Mouse (Mus musculus): ENCODE data around the gene Dlg4. TPM values are rescaled to one million over a fixed set of nuclear protein-coding genes. Genes with fewer than 3 reads are reported as not detected.
A peak's percentile ranks its signal among the peaks of the same experiment; 100 is the strongest.
"Not testable (repeated sequence)": the region's sequence is repeated elsewhere in the genome, so short reads cannot be mapped to it uniquely, and the experiment has no call there.

Dlg4 gene
- total RNA-seq, 2 experiments from 2014 or later, result 818 to 875 TPM

DNA sequence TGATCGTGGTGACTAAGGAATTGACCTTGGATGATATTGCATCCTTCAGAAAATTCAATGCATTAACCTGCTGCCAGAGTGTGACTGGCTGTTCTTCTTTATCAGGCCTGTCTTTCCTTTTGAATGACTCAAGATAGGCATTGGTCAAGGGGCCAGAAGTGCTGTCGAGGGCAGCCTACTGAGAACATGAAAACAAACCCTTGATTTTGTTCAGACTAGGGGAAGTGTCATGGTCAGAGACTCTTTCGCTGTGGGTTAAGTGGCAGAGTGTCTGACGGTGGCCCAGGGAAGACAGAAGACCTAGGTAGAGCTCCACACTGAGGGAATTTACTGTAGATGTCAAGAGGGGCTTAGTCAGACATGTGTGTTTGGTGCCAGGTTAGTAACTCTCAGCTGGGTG, 50.0 kb downstream of the Dlg4 start:
- no peak overlapping the region for H3K4me3 ChIP-seq
- no peak overlapping the region for H3K27ac ChIP-seq
- DNase-seq (ENCODE audit: extremely low spot score in 1 of 2, low spot score in 2 of 2), result no peak
- intact Hi-C loops (cut with DNase I), result no loop called here
- TF ChIP-seq CTCF (IDR thresholded peaks at IDR 0.05), result no peak

DNA sequence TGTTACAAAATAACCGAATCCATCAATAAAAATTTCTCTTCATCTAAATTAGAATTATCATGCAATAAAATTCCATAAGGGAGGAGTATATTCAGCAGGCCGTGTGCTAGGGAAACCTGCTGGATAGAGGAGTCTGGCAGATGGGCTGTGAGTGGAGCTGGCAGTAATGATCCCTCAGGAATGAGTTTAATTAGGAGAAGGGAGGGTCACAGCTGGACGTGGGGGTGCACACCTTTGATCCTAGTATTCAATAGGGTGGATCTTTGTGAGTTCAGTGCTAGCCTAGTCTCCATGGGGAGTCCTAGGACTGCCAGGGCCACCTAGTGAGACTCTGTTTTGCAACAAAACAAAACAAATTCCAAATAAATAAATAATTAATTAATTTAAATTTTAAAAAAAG, 51.5 kb downstream of the Dlg4 start:
- intact Hi-C loops (cut with DNase I), result no loop called here
- TF ChIP-seq CTCF (IDR thresholded peaks at IDR 0.05), result no peak
- no peak for DNase-seq (ENCODE audit: extremely low spot score in 1 of 2, low spot score in 2 of 2)
- Histone ChIP-seq H3K4me3 (no peak overlapping the region), H3K27ac (no peak overlapping the region)

DNA sequence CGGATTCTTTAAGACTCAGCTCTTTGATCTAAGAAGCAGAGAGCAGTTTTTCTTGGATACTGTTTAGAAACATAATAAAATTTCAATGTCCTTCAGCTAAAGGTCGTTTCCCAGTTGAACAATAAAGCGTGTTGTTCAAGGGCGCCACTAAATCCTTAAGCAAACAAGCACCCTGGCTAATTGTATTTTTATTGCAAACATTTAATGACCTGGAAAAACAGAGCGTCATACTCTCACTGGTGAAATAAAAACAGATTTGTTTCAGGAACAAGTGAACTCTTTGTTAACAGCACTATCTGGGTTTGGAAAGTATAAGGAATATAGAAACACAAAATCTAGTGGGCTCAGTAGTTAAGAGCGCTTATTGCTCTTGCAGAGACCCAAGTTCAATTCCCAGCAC, 53.3 kb downstream of the Dlg4 start:
- DNase-seq (ENCODE audit: extremely low spot score in 1 of 2, low spot score in 2 of 2), result no peak
- TF ChIP-seq CTCF (IDR thresholded peaks at IDR 0.05), result no peak
- no peak overlapping the region for H3K27ac ChIP-seq
- intact Hi-C loops (cut with DNase I), result no loop called here
- no peak overlapping the region for H3K4me3 ChIP-seq

DNA sequence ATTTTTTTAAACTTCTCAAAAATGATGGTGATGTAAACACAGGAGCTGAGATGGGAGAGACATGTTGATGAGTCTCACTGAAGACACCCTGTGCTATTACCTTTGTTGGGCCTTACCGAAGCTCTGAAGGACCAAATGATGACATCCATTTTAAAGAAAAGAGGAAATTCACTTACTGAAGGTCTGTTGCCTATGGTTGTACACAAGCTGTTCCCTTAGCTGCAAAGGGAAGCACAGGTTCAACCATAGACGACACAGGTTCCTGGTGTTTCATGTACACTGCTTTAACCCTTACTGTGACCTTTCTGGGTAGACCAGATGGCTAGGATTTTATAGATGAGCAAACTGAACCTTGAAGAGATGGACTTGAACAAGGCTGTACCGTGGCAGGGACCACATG, 53.9 kb downstream of the Dlg4 start:
- intact Hi-C loops (cut with DNase I); H3K27ac ChIP-seq; DNase-seq (ENCODE audit: extremely low spot score in 1 of 2, low spot score in 2 of 2); H3K4me3 ChIP-seq: not testable (repeated sequence)

DNA sequence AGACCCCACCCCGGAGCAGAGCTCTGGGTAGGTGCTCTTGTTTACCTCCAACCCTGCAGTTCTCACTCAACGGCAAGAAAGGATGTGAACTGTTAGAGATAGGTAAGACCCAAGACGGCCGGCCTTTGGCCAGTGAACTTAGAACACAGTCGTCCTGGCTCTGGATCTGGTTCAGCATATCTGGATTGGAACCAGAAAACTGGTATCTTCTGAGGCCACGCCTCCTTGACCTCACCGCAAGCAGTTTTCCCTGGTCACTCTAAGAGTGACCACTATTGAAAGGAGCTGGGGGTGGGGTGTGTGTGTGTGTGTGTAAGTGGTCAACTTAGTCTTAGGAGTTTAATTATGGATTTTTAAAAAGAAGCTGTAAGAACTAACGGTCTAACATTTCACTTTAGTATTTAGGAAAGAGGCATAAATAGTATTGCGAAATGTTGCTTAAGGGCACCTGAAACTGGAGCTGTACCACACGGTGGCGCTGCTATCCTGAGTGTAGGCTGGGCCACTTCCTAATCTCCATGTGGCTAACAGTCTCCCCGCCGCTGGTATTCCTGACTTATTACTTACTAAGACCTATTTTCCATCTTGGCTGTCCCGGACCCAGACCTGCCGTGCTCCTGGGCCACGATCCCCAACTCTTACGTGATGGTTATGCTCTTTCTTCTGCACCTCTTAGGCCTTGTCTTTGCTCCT, 57.8 kb downstream of the Dlg4 start:
- no peak overlapping the region for H3K27ac ChIP-seq
- intact Hi-C loops (cut with DNase I), result loop anchor here (1.0 to 2.0 kb wide), 4 partner anchors 36 to 139 kb away; no protein-coding TSS in a partner anchor
- peak; percentile 69 to 77 for DNase-seq (ENCODE audit: extremely low spot score in 1 of 2, low spot score in 2 of 2)
- peak; percentile 81 for TF ChIP-seq CTCF (IDR thresholded peaks at IDR 0.05)
- no peak overlapping the region for H3K4me3 ChIP-seq

DNA sequence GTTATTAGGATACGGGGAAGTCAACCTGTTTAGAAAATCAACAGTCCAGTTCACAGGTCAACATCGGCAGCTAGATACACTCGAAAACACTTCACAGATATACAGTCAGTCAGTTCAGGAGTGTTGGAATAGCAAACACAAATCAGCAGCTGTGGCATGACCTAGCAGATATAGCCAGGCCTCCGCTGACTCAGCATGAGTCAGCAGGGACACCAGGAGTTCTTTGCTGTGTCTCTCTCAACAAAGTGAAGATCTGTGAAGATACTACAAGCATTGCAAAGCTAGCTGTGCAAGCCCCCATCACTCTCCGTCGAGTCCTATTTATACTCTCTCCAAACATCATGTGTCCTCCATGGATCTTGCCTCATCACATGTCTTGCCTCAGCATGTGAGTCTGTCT, 58.8 kb downstream of the Dlg4 start:
- Histone ChIP-seq H3K27ac (no peak overlapping the region), H3K4me3 (no peak overlapping the region)
- TF ChIP-seq CTCF (IDR thresholded peaks at IDR 0.05), result no peak
- DNase-seq (ENCODE audit: extremely low spot score in 1 of 2, low spot score in 2 of 2), result no peak
- intact Hi-C loops (cut with DNase I), result loop anchor here (2.0 kb wide), 3 partner anchors 35 to 125 kb away; no protein-coding TSS in a partner anchor

DNA sequence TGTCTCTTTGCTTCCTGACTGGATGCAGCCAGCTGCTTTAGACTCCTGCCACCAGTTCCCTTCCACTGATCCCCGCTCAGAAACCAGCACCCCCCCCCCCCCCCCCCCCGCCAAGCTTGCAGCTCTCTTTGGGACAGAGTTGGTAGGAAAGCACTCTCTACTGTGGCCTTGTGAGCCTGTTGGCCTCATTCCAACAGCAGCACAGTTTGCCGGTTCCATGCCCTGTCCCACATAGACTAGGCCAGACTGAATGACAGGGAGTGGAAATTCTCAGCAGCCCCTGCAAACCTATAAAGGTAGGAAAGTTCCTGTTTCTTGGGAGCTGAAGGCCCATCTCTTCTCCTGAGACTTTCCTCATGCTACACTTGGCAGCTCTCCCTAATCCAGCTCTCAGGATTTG, 60.7 kb downstream of the Dlg4 start:
- no peak for DNase-seq (ENCODE audit: extremely low spot score in 1 of 2, low spot score in 2 of 2)
- H3K4me3 ChIP-seq, result no peak overlapping the region
- no peak overlapping the region for H3K27ac ChIP-seq
- TF ChIP-seq CTCF (IDR thresholded peaks at IDR 0.05), result no peak
- intact Hi-C loops (cut with DNase I), result no loop called here

DNA sequence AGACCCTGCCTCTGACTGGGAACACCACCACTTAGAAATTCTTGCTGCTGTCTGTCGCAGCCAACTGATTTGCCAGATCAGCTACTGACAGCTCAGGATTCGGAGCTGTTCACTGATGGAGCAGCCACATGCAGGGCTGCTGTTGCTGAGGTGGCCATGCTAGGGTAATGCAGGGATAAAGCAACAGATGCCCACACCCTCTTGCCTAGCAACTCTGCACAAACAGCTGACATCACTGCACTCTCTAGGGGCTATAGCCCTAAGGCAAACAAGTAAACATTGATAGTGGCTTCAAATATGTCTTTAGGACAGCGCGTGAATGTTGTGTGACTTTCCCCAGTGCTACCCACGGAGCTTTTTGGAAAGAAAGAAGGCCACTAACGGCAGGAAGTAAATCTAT, 62.4 kb downstream of the Dlg4 start:
- intact Hi-C loops (cut with DNase I), result no loop called here
- TF ChIP-seq CTCF (IDR thresholded peaks at IDR 0.05), result no peak

DNA sequence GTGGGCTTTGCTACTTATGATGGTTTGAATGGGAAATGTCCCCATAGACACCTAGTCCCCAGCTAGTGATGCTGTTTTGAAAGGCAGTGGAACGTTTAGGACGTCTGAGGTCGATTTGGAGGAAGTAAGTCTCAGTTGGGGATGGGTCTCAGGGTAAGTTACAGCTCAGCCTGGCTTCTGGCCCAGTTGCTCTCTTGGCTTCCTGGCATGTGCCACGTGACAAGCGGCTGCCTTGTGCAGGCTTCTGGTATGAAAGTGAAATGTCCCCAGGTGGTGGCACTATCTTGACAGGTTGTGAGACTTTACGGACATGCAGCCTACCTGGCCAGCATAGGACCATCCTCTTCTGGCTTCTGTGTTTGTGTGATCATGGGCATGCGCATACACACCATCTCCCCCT, 63.2 kb downstream of the Dlg4 start:
- intact Hi-C loops (cut with DNase I), result no loop called here
- Histone ChIP-seq H3K27ac (no peak overlapping the region), H3K4me3 (no peak overlapping the region)
- no peak for TF ChIP-seq CTCF (IDR thresholded peaks at IDR 0.05)
- no peak for DNase-seq (ENCODE audit: extremely low spot score in 1 of 2, low spot score in 2 of 2)

More for the DNA sequence above, 62.4 kb downstream of the Dlg4 start:
- DNase-seq (ENCODE audit: extremely low spot score in 1 of 2, low spot score in 2 of 2), result no peak
- Histone ChIP-seq H3K4me3 (no peak overlapping the region), H3K27ac (no peak overlapping the region)

DNA sequence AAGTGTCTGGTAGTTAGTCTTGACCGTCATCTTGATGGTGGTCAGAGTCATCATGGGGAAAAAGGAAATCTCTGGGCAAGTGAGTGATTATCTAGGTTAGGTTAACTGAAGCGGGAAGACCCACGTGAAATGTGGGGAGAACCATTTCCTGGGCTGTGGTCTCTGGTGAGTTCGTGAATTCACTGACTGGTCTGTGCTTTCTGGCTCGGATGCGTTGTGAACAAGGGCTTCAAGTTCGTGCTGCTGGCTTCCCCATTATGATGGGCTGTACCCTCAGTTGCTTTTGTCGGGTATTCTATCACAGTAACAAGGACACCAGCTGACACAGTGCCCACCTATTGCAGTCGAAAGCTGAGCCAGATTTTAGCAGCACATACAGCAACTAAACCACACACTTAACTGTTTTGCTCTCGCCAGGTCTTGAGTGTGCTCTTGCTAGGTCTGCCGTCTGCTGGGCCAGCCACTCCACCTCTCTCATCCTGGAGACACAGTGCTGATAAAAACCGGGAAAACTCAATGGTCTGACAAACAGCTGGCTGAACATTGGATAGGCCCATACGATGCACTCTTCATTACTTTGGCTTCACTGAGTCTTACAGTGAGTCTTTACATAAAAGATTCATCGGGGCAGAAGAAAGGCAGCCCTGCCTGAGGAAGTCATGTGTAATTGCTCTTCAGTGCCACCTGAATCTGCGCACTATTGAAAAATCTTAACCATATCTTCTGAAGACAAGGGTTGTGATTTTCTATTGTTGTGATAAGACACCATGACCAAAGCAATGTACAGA, 64.3 kb downstream of the Dlg4 start:
- TF ChIP-seq CTCF (IDR thresholded peaks at IDR 0.05), result no peak
- intact Hi-C loops (cut with DNase I), result no loop called here

DNA sequence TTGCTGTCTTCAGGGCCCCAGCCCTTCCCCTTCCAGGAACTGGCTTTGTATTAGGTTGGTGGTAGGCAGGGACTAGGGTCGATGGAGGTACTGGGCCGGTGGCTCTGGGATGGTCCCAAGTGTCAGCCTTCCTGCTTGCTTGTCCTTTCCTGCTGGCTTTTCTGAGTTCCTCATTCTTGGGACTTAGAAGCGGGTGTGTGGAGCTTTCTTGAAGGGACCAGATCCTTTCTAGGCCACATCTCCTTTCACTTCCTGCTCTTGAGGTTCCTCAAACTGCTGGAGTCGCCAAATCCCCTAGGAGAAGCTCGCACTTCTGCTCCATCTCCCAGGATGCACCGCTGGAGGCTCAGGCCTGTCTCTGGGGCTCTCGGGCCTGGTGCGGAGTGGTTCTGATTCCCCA, 67.8 kb downstream of the Dlg4 start:
- H3K27ac ChIP-seq, result no peak overlapping the region
- DNase-seq (ENCODE audit: extremely low spot score in 1 of 2, low spot score in 2 of 2), result no peak
- no peak overlapping the region for H3K4me3 ChIP-seq
- no peak for TF ChIP-seq CTCF (IDR thresholded peaks at IDR 0.05)
- intact Hi-C loops (cut with DNase I), result no loop called here

More for the DNA sequence above, 64.3 kb downstream of the Dlg4 start:
- Histone ChIP-seq H3K4me3 (no peak overlapping the region), H3K27ac (no peak overlapping the region)
- DNase-seq (ENCODE audit: extremely low spot score in 1 of 2, low spot score in 2 of 2), result no peak

DNA sequence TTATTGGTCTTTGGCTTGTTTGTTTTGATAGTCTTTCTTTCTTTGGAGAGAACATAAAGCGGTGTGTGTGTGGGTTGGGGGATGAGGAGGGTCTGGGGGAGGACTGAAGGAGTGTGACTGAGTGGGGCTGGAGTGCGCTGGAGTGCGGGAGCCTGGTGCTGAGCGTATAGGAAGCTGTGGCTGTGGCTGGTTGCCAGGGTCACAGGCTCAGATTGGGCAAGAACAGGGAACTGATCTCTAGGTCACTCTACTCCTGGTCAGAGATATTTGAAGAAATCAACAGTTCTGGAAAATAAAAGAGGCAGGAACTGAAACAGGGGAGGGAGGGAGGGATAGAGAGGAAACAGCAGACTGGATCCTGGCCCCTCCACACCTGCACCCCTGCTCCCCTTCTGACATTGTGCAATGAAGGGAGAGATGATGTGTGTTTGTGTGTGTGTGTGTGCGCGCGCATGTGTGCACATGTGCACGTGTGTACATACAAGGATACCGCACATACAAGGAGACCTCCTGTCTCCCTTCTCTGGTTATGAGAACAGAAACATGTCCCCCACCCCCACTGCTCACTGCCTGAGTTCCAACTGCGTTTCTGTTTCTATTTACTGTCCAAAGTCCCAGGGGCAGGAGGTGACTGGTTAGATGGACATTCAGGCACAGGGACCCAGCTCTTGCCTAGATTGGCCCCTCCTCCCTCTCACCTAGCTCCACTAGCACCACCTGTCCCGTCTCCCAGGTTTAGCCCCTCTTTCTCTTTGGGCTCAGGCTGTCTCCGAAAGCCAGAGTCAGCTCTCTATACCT, 75.4 kb downstream of the Dlg4 start, which contains the start of gene Asgr2:
Asgr2 (plus strand) TSS at position 659 of the 798 bp plus-strand sequence.
- intact Hi-C loops (cut with DNase I), result no loop called here

More for the DNA sequence above, 75.4 kb downstream of the Dlg4 start, which contains the start of gene Asgr2:
- Histone ChIP-seq H3K4me3 (no peak within 1 kb of the TSS), H3K27ac (no peak within 1 kb of the TSS)
- TF ChIP-seq CTCF (IDR thresholded peaks at IDR 0.05), result no peak
- DNase-seq (ENCODE audit: extremely low spot score in 1 of 2, low spot score in 2 of 2), result no peak

Small RNAs within 50 kb of the gene (microRNA-seq; reads per million reads assigned to microRNA genes)
- 0 to 1.2 reads per million in 2 experiments for gene Gm44349
- gene Mir324, result 7,710 to 8,291 reads per million in 2 experiments

Other genes starting within 250 kb of the Dlg4 start
- gene Chrnb1, start 221.0 kb upstream of the Dlg4 start, total RNA-seq (2021), result 1 to 10 TPM; 1.0 to 1.4 TPM
- gene Fgf11, start 215.1 kb upstream of the Dlg4 start, total RNA-seq (2021), result 10 to 100 TPM; 15.9 to 19.8 TPM
- gene Tmem102, start 211.3 kb upstream of the Dlg4 start, total RNA-seq (2021), result under 1 TPM in 1 of 2 experiments, not detected in 1; 0.23 TPM
- not detected for gene Gm39566, start 201.6 kb upstream of the Dlg4 start, total RNA-seq (2021)
- gene Spem2, start 198.5 kb upstream of the Dlg4 start, total RNA-seq (2021), result not detected
- under 1 TPM; 0.34 to 0.44 TPM for gene Spem1, start 194.8 kb upstream of the Dlg4 start, total RNA-seq (2021)
- 100 to 1,000 TPM; 236 to 243 TPM for gene Nlgn2, start 179.2 kb upstream of the Dlg4 start, total RNA-seq (2021)
- gene Tmem256, start 178.4 kb upstream of the Dlg4 start, total RNA-seq (2021), result 100 to 1,000 TPM; 113 to 126 TPM
- gene Plscr3, start 170.6 kb upstream of the Dlg4 start, total RNA-seq (2021), result 10 to 100 TPM; 19.5 to 22.5 TPM
- under 1 TPM in 1 of 2 experiments, not detected in 1; 0.20 TPM for gene Tnk1, start 158.2 kb upstream of the Dlg4 start, total RNA-seq (2021)
- not detected for gene Tmem95, start 138.9 kb upstream of the Dlg4 start, total RNA-seq (2021)
- gene Kctd11, start 135.5 kb upstream of the Dlg4 start, total RNA-seq (2021), result 1 to 10 TPM; 1.3 to 1.5 TPM
- not detected for gene Acap1, start 121.4 kb upstream of the Dlg4 start, total RNA-seq (2021)
- under 1 TPM; 0.23 to 0.87 TPM for gene 2810408A11Rik, start 116.0 kb upstream of the Dlg4 start, total RNA-seq (2021)
- 100 to 1,000 TPM; 121 to 124 TPM for gene Neurl4, start 115.9 kb upstream of the Dlg4 start, total RNA-seq (2021)
- 10 to 100 TPM; 31.0 to 31.7 TPM for gene Gps2, start 103.1 kb upstream of the Dlg4 start, total RNA-seq (2021)
- 100 to 1,000 TPM; 408 to 429 TPM for gene Eif5a, start 95.0 kb upstream of the Dlg4 start, total RNA-seq (2021)
- 1 to 10 TPM; 9.9 to 10.0 TPM for gene Ybx2, start 81.1 kb upstream of the Dlg4 start, total RNA-seq (2021)
- 1 to 10 TPM; 2.3 to 4.1 TPM for gene Slc2a4, start 68.8 kb upstream of the Dlg4 start, total RNA-seq (2021)
- not detected for gene Cldn7, start 52.2 kb upstream of the Dlg4 start, total RNA-seq (2021)
- 100 to 1,000 TPM; 116 to 124 TPM for gene Ctdnep1, start 35.8 kb upstream of the Dlg4 start, total RNA-seq (2021)
- 10 to 100 TPM; 90.9 to 93.8 TPM for gene Elp5, start 34.4 kb upstream of the Dlg4 start, total RNA-seq (2021)
- gene Gabarap, start 25.8 kb upstream of the Dlg4 start, total RNA-seq (2021), result 100 to 1,000 TPM; 209 to 215 TPM
- 10 to 100 TPM; 44.3 to 48.9 TPM for gene Phf23, start 21.2 kb upstream of the Dlg4 start, total RNA-seq (2021)
- gene Dvl2, start 16.3 kb upstream of the Dlg4 start, total RNA-seq (2021), result 10 to 100 TPM; 32.6 to 32.9 TPM
- 10 to 100 TPM; 59.4 to 62.5 TPM for gene Acadvl, start 1.5 kb upstream of the Dlg4 start, total RNA-seq (2021)
- 1 to 10 TPM; 1.8 to 2.1 TPM for gene Asgr1, start 37.1 kb downstream of the Dlg4 start, total RNA-seq (2021)
- gene Asgr2, start 75.7 kb downstream of the Dlg4 start, total RNA-seq (2021), result not detected
- under 1 TPM; 0.81 to 0.94 TPM for gene Mgl2, start 113.4 kb downstream of the Dlg4 start, total RNA-seq (2021)
- 1 to 10 TPM; 2.2 TPM for gene Clec10a, start 139.3 kb downstream of the Dlg4 start, total RNA-seq (2021)
- gene Slc16a11, start 195.8 kb downstream of the Dlg4 start, total RNA-seq (2021), result 10 to 100 TPM; 35.7 to 36.9 TPM
- 10 to 100 TPM in 1 of 2 experiments, 1 to 10 TPM in 1; 7.5 to 10.5 TPM for gene Slc16a13, start 204.1 kb downstream of the Dlg4 start, total RNA-seq (2021)
- gene Bcl6b, start 212.9 kb downstream of the Dlg4 start, total RNA-seq (2021), result 1 to 10 TPM; 1.7 to 3.5 TPM
- gene 0610010K14Rik, start 221.0 kb downstream of the Dlg4 start, total RNA-seq (2021), result 10 to 100 TPM; 45.5 to 51.2 TPM
- 1 to 10 TPM; 4.9 to 5.3 TPM for gene Gm21988, start 222.9 kb downstream of the Dlg4 start, total RNA-seq (2021)
- gene Rnasek, start 222.9 kb downstream of the Dlg4 start, total RNA-seq (2021), result 100 to 1,000 TPM; 241 to 270 TPM
- gene Alox12, start 238.4 kb downstream of the Dlg4 start, total RNA-seq (2021), result under 1 TPM; 0.16 to 0.19 TPM